Mouse (Mus musculus) liver, adult 2 months (tissue): ENCODE measurements around the gene Atxn7l3.

Experiments
- CTCF ChIP-seq: fragments of 200-500 bp; IDR thresholded peaks from 2 replicates; pipeline ENCODE4 v1.5.1; 2011; ENCODE audit warnings: low read depth, low read length, control low read depth
- POLR2A ChIP-seq: fragments of 200-500 bp; IDR thresholded peaks from 2 replicates; pipeline ENCODE4 v1.6.1; 2011; ENCODE audit warnings: low read length, control low read depth; ENCODE audit not compliant: insufficient read depth; ENCODE audit errors: extremely low read depth

- TF ChIP-seq CTCF: no peak
- TF ChIP-seq POLR2A: no peak
These were observed 46.3 kb upstream of the Atxn7l3 start for GRCm38 (mm10) chr11:102342742-102343141.
